Mouse (Mus musculus) embryo, embryonic 10.5 days (tissue): ENCODE measurements around the gene Mthfsd.
A peak's percentile ranks its signal among the peaks of the same experiment; 100 is the strongest.

Experiments used
- DNase-seq: peaks from one replicate; pipeline ENCODE4 v3.0.0-alpha.2; 2015; ENCODE audit warnings: low spot score

Gene Mthfsd

DNA sequence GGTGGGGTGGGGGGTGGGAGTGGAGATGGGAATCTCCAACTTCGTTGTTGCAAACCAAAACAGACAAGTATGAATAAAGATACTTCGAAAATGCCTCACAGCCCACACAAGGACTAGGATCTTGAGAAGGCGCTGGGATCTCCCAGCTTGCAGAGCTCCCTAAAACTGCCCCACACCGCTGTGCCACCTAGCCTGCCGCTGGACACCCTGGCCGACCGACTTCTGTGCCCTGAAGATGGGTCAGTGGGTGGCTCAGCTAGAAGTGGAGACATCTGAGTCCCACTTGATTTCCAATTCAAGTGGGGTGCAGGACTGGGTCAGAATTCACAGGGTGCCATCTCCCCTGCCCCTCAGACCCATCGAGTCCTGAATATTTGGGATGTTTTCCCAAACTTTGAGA is 13.5 kb upstream of the Mthfsd start:
- DNase-seq: no peak

DNA sequence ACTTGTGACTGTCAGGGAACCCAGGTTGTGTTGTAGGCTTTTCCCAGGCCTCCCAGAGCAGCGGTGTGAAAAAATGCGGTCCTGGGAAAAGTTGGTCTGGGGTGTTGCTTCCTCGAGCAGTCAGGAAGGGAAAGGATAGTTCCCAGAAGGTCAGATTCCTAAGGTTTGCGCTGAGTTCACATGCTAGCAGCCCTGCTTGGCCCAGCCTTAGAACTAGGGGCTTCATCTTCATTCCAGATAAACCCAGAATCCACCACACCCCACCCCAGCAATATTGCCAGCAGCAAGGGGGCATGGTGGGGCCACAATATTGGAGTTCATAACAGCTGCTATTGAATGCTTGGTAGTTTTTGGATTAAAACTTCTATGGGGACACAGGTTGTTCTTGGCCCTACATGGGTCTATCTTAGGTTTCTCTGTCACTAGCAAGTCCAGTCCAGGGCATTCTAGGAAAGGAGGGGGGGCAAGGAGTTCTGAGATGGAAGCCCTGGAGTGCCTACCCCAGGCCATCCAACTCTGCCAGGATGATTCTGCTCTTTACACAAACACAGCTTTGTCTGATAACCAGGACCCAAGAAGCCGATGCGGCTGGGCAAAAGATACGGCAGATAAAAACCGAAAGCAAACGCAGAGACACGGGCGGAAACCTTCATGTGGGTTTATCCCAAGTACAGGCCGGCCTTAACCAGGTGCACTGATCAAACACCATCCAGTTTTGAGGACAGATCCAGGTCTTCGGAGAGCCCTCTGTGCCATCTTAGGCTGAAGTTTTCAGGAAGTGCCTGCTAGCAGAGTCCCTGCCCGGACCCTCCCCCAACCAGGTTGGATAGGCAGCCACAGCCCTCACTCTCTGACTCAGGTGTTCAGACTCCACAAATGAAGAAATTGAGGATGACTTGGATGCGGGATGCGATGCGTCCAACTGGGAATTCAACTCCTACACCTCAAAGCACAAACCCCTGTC is 12.5 kb upstream of the Mthfsd start:
- peak; percentile 34 for DNase-seq

DNA sequence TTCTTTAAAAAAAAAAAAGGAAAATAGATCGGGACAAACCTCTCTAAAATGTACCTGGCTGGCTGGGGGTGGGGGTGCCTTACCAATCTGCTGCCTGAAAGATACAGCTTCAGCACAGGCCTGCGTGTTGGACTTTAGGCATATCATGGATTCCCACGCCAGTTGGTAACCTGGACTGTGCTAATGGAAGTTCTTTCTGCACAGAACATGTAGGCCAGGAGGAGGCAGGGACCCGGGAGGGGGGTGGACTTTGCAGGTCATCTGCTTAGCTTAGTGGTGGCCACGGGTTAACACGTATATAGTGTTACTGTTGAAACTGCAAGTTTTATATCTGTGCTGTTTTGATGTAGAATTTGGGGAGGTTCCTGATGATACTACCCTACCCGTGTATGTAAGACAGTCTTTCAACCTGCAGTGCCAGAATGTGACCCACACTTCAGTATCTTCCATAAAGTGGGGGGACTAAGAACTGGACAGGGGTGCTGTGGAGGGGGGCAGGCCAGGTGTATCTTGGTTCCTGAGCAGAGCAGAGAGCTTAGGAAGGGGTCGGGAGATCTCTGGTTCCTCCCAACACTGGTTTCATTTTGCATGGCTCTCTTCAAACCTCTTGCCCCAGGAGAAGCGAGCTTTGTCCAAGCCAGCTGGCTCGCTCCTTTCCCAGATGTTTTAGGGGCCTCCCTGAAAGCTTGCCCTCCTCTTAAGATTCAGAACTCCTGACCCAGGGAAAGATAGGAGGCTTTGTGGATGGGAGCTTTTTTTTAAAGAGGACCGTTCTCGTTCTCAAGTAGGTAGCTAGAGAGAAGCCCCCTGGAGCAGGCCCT is 11.7 kb upstream of the Mthfsd start:
- DNase-seq: peak; percentile 35

DNA sequence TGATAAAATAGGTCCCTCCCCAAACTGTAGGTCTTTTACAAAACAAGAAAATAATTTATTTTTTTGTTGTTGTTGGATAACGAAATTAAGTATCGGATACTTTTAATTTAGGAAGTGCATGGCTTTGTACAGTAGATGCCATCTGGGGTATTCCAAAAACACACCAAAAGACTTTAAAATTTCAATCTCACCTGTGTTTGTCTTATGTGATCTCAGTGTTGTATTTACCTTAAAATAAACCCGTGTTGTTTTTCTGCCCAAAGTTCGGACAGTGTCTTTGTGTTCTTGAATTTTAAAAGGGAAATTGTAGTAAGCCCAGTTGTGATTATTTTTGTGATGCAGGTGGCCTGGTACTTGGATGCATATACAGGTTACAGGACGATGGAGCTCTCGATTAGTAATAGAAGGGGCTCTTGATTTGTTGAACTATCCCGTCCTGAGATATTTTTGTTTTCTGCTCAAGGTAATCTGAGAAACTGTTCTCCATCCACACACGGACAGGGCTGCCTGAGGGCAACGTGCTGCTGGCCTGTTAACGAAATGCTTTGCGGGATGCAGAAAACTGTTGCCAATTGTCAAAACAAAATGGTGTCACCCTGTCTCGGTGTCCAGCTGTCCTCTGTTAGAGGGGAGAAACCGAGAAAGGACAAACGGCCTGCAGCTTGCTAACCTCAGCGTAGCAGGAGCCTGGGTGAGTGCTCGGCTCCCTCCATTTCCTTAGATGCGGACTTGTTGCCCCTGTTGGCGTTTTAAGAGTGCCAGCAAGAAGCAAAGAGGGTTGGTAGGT is 10.6 kb upstream of the Mthfsd start:
- peak; percentile 60 for DNase-seq

DNA sequence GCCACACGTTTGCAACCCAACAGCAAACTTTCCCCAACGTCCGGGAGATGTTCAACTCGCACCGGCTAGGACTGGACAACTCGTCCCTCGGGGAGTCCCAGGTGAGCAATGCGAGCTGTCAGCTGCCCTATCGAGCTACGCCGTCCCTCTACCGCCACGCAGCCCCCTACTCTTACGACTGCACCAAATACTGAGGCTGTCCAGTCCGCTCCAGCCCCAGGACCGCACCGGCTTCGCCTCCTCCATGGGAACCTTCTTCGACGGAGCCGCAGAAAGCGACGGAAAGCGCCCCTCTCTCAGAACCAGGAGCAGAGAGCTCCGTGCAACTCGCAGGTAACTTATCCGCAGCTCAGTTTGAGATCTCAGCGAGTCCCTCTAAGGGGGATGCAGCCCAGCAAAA is 9.7 kb upstream of the Mthfsd start:
- DNase-seq: peak; percentile 54

DNA sequence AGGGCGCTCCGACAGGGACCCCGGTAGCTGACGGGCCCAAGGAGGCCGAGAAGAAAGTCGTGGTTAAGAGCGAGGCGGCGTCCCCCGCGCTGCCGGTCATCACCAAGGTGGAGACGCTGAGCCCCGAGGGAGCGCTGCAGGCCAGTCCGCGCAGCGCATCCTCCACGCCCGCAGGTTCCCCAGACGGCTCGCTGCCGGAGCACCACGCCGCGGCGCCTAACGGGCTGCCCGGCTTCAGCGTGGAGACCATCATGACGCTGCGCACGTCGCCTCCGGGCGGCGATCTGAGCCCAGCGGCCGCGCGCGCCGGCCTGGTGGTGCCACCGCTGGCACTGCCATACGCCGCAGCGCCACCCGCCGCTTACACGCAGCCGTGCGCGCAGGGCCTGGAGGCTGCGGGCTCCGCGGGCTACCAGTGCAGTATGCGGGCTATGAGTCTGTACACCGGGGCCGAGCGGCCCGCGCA is 9.0 kb upstream of the Mthfsd start:
- peak; percentile 54 for DNase-seq

DNA sequence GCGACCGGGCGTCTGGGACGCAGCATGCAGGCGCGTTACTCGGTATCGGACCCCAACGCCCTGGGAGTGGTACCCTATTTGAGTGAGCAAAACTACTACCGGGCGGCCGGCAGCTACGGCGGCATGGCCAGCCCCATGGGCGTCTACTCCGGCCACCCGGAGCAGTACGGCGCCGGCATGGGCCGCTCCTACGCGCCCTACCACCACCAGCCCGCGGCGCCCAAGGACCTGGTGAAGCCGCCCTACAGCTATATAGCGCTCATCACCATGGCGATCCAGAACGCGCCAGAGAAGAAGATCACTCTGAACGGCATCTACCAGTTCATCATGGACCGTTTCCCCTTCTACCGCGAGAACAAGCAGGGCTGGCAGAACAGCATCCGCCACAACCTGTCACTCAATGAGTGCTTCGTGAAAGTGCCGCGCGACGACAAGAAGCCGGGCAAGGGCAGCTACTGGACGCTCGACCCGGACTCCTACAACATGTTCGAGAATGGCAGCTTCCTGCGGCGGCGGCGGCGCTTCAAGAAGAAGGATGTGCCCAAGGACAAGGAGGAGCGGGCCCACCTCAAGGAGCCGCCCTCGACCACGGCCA is 8.5 kb upstream of the Mthfsd start:
- peak; percentile 68 for DNase-seq

DNA sequence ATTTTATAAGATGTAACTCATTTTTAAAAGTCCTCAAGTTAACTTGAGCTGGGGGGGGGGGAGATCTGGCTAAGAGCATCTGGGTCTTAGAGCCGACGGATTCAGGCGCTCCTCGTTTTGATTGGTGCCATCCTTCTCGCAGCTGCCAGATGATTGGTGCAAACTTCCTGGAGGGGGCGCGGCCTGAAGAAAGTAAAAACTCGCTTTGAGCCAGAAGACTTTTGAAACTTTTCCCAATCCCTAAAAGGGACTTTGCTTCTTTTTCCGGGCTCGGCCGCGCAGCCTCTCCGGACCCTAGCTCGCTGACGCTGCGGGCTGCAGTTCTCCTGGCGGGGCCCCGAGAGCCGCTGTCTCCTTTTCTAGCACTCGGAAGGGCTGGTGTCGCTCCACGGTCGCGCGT is 7.8 kb upstream of the Mthfsd start, which contains the start of gene Foxc2:
Gene Foxc2, plus strand, starts transcription at position 224 of the 400 bp plus-strand sequence.
- peak; percentile 95 for DNase-seq

DNA sequence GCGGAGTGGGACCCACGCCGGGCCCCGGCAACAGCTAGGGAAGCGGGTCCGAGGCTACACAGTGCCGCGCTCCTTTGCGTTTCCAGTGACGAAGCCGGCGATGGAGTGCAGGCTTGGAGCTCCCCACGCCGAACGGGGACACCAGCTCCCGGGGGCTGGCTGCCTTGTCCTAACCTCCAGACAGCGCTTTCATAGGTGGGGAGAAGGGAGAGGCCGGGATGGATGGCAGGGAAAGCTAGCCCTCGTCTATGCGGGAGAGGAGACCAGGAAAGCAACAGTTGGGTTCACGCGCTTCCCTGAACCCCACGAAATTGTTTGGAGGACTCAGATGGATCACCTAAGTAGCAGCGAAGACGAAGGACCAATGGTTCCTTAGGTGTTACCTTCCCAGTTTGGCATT is 6.9 kb upstream of the Mthfsd start:
- DNase-seq: peak; percentile 52

DNA sequence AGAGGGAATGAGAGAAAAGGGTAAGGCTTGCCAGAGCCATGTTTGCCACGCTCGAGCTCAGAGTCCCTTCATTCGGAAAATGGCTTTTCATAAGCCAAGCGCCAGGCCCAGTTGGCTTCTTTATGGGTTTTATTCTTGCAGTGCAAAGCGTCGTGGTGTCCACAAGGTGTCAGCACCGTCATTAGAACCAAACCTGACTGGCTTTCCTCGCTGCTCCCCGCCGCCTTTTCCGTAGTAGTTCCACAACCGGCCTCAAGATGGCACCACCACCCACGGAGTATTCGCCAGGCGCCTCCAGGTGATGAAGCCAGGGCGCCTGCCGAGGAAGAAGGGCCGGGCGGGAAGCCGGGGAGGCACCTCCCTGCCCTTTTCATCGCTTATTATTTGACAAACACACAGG is 5.1 kb upstream of the Mthfsd start:
- peak; percentile 97 for DNase-seq

DNA sequence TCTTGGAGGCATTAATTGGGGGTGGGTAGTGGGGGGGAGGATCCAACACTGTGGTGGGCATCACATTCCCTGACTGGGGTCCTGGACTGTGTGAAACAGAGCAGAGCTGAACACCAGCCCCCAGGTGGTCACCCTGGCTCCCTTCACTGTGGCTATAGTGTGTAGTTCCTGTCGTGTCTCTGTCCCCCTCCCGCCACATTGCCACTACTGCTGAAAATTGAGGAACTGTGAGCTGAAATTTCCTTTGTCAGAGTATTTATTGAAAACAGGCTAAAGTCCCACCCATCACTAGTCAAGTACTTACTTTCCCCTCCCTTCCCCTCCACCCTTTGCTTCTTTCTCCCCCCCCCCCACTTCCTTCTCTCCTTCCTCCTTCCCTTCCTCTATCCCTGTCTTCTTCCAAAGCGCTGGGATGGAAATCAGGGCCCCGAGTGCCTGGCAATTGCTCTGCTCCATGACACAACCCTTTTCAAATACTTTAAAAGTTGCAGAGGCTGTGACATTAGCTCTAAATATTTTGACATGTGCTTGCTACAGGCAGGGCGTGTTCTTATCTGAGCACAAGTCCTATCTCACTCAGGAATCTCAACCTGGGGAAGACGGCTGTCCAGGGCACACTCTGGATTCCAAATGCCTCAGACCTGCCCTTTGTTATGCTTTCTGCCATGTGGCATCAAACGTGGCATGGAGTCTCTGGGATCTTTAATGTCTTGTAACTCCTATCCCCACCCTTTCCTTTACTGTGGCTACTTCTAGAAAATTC is 3.1 kb upstream of the Mthfsd start:
- no peak for DNase-seq

DNA sequence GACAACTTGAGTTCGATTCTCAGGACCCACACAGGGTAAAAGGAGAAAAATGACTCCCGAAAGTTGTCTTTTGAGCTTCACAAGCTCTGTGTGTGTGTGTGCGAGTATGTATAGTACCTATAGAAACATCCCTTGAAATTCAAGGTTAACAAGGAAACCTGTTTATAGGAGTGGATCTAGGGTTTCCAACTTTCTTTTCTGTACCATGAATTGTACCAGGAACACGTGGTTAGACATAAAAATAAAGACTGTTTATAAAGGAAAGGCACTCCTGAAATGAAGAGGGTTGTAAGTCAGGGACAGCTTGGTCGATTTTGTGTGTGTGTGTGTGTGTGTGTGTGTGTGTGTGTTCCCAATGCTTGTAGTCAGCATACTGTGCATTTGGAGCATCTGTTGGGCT is 465 bp upstream of the Mthfsd start:
- no peak for DNase-seq

DNA sequence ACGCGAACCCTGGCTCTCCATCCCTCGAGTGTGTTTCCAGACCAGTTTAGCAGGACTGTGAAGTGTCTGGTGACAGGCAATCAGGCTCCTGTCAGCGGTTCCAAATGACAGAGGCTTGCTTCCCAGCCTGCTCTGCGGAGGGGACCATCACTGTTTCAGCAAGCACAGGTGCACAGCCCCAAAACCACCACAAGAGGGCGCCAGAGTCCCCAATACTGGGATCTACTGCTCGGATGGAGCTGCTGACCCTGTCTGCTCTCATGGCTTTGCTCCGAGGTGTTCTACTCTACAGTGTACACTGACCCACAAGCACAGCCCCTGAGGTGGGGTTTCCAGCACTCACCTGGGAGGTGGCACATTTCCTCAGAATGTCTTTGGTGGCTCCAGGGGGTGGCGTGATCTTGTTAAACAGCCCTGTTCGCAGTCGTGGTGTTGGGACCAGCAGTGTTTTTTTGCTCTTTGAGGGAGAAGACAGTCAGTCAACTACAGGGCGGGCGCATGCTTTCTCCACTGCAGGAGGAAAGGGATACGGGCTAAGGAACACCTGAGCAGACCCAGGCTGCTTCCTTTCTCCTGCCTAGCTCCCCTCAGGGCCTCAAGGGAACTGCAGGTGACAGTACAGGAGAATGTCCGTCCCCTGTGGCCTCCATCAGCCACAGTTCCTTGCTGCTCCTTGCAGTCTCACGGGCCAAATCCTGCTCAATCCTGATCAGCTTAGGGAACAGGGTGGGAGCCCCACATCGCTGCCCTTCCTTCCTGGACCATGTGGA is 4.0 kb downstream of the Mthfsd start:
- peak; percentile 93 for DNase-seq

DNA sequence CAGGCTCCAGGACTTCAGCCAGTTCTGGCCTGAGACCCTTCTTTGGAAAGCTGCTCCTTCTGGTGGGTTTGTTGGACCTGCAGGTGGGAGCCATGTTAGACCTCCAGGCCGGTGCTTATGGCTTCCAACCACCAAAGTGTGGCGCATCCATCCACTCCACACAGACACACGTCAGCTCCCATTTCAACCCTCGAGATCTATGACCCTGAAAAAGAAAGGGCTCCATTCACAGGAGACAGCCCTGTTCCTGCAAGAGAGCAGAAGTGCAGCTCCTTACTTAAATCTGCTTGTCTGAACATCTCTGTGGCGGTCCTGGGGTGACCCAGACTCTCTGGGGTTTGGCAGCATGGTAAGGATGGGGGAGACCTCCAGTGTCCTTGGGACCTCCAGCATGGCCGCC is 14.7 kb downstream of the Mthfsd start:
- DNase-seq: no peak

DNA sequence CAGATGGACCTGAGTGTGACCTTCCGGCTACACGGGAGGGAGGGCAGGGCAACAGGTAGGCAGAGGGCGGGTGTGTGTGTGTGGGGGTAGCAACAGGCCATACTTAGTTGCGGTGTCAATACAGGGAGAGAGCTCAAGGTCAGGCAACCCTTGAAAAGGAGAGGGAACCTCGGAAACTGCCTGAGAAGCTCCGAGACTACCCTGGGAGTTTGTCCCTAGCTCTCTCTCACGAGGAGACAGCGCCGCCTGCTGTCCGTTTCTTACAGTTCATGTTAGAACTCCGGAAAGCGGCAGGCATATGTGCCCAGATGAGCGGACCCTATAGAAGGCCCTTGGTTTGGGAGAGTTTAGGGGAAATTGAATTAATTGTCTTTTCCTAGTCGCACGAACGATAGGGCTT is 15.6 kb downstream of the Mthfsd start:
- peak; percentile 96 for DNase-seq

DNA sequence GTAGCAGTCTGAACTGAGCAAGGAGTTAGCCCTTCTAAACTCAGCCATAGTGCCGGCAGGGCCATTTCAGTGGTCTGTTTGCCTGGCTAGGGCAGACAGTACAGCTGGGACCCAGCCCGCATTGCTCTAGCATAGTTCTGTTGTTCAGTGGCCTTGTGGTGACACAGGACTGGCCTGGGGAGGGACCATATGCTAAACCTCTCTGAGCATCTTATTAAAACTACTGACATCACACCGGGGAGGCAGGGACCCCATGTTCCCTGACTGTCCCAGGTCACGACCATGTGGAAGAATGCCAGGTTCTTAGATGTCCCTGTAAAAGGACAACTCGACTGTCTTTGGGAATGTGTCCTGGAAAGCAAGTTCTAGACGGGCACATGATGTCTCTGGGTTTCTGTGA is 16.1 kb downstream of the Mthfsd start:
- DNase-seq: no peak

DNA sequence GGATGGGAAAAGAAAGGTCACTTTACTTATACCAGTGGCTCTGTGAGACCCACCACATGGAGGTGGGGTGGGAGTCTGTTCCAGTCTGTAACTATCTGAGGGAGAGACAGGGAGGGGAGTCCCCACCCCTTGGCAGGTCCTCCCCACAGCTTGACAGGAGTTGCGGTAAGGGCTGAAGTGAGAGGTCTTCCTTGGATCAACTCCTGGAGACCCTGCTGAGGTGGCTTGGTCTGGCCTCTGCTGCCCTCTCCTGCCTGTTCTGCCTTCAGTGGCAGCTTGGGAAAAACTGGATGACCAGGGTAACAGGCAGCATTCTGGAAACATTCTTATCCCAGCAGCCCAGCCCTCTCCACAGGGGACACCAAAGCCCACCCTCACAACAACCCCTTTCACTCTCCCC is 17.5 kb downstream of the Mthfsd start:
- peak; percentile 71 for DNase-seq

DNA sequence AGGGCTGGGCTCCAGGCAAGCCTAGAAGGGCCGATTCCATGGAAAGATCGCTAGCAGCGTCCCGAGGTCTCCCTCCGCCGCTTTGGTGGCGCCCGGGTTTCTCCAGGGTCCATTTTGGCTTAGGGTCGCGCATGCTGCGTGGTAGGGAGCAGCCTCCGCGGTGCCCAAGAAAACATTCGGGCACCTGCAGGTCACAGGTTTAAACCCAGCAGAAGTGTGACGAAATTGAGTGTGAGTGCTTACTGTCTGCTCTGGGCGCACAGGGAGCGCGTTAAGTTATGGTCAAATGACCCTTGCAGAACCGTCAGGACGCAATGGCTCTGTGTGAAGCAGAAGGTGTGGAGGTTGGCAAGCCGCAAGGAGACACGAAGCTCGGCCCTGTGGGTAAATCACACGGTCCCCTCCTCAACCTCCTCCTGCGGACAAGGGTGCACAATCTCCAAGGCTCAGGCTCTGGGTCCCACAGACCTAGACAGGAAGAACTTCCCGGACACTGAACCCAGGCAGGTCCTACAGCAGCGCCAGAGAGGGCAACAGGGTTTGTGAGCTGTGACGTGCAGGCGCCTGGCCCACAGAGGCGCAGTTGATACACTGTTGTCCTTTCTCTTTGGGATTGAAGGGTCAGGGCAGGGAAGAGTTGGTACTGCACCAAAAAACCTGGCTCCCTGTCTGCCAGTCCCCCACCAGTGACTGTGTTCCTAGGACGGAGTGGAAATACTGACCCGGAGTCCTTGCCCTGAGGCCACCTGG is 18.4 kb downstream of the Mthfsd start:
- peak; percentile 44 for DNase-seq

DNA sequence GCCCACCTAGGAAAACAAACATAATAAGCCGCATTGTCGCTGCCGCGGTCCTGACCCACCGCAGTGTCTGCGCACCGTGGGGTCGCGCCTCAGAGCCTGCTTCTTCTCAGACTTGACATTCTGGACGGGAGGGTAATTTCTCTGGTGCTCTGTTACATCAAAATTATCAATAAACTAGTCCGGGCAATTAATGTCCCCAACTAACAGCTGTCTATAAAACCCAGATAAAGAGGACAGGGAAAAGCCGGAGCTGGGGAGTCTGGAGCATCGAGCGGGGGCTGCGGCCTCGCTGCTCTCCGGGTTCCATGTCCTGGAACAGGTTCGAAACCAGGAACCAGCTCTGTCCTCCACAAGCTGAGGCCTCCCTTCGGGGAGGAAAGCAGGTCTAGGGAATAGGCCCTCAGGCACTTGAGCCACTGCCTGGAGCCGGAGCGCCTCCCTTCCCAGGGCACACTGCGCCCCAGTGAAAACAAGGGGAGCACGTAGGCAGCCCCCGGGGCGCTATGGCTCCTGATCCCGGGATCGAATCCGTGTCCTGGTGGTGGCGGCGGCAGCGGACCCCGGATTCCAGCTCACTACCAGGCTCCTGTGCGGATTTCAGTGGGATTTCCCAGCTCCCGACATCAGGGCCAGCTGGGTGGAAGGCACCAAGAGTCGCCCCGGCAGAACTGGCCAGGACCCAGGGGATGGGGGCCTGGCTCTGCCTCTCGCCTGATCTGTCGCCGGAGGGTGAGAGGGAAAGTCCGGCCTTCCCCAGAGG is 19.1 kb downstream of the Mthfsd start:
- DNase-seq: peak; percentile 42
